Mouse (Mus musculus): Measurements from ENCODE around the gene Vmn2r25. TPM values are rescaled to one million over a fixed set of nuclear protein-coding genes. Genes with fewer than 3 reads are reported as not detected.
"Not testable (repeated sequence)": the region's sequence is repeated elsewhere in the genome, so short reads cannot be mapped to it uniquely, and the experiment has no call there.

Gene Vmn2r25
- not detected in 2 replicates for polyA plus RNA-seq (2016; fragmentation: Nextera tagmentation; extraction: Ambion mirVana)

DNA sequence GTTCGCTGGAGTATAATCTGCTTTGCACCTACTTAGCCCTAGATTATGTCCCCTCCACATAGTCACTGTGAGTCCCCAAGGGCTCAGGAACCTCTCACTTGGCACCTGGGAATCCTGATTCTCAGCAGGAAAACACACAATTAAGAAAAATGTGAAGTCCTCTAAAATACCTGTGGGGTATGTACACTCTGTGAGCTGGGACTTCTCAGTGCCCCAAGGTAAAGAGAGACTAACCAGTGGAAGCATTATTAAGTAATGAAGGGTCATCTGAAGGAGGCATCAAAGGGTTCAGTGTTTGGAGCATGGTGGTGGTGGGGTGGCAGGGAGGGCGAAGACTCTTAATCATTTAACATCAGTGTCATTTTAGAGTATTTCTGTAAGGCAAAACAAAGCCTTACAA is at the start of gene Vmn2r25:
TSS of gene Vmn2r25 (minus strand) at position 101 of the 400 bp plus-strand sequence.
- 14% methylated on average over 1 of the region's 2 CpGs for WGBS (ENCODE audit: insufficient replicate concordance)
- not testable (repeated sequence) for H3K4me3 ChIP-seq; H3K4me2 ChIP-seq; H3K9ac ChIP-seq; H3K9me3 ChIP-seq (replicated peaks); H3K4me1 ChIP-seq; H3K36me3 ChIP-seq; ATAC-seq; H3K27ac ChIP-seq; H3K27me3 ChIP-seq (replicated peaks)

DNA sequence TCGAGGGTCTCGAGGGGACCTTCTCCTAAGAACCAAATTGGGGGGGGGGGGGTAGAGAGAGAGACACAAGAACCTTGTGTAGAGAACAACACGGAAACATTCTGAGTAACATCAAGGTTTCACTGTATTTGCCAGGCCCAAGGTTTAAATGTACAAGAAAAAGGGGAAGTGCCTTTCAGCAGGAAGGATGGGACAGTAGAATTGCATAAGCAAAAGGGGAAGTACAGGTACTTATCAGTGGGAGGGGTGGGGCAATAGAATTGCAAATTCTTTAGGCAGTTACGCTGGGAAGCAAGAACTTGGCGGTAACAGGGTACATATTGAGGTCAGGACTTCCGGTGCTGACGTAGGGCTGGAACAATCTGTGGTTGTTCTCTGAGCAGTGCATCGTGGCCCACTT is 33.3 kb downstream of the Vmn2r25 start:
- no peak for ATAC-seq
- WGBS (ENCODE audit: insufficient replicate concordance): 60% methylated on average over 8 of the region's 8 CpGs
- no peak overlapping the region for H3K4me2 ChIP-seq

DNA sequence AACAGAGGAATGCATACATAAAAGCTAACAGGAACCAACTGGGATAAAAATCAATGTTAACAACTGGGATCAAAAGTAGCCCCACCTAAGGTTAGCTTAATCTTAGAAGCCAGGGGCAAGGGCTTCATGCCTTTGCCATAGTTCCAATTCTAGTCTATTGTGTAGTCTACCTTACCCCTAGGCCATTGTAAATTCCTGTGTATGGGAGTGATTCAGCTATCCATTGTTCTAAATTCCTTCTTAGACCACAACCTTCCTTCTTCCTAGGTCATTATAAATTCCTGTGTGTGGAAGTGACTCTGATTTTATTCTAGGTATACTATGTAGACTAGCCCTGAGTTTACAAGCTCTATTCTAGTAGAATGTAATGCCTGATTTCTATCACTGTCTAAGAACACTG is 43.0 kb downstream of the Vmn2r25 start:
- H3K27me3 ChIP-seq (replicated peaks); H3K9me3 ChIP-seq (replicated peaks); H3K4me2 ChIP-seq; H3K36me3 ChIP-seq; H3K4me3 ChIP-seq; H3K9ac ChIP-seq; ATAC-seq; H3K4me1 ChIP-seq; H3K27ac ChIP-seq: not testable (repeated sequence)

More for the DNA sequence above, 33.3 kb downstream of the Vmn2r25 start:
- Histone ChIP-seq H3K4me3 (no peak overlapping the region), H3K27ac (no peak overlapping the region), H3K9me3 (replicated peaks) (peaks cover 11% of the 10 kb centered on the region; the same call in 1 of the 2 replicates), H3K4me1 (no peaks in the 10 kb centered on the region), H3K27me3 (replicated peaks) (no peaks in the 10 kb centered on the region), H3K9ac (no peak overlapping the region), H3K36me3 (no peaks in the 10 kb centered on the region)

DNA sequence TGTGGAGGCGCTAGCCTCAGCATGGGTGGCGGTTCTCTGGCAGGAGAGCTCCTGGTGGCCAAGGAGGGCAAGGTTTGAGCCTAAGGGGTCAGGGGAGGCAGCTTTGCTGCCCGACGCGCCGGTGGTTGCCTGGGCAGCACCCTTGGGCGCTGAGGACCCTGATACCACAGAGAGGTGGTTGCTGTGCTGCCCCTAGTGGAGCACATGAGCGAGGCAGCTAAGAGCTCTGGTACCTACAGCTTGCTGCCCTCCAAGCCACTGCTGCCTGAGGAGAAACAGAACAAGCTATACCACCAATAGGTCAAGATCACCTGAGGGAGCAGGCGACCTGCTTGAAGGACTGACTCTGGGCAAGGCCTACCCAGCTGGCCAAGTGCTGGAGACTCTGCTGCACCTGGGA is 59.5 kb downstream of the Vmn2r25 start:
- no peak overlapping the region for H3K27ac ChIP-seq
- H3K4me3 ChIP-seq: no peak overlapping the region
- no peak for ATAC-seq
- no peak overlapping the region for H3K4me2 ChIP-seq
- no peaks in the 10 kb centered on the region for H3K27me3 ChIP-seq (replicated peaks)
- no peaks in the 10 kb centered on the region for H3K4me1 ChIP-seq
- no peaks in the 10 kb centered on the region for H3K9me3 ChIP-seq (replicated peaks)
- no peaks in the 10 kb centered on the region for H3K36me3 ChIP-seq
- no peak overlapping the region for H3K9ac ChIP-seq
- 31% methylated on average over 9 of the region's 9 CpGs for WGBS (ENCODE audit: insufficient replicate concordance)

DNA sequence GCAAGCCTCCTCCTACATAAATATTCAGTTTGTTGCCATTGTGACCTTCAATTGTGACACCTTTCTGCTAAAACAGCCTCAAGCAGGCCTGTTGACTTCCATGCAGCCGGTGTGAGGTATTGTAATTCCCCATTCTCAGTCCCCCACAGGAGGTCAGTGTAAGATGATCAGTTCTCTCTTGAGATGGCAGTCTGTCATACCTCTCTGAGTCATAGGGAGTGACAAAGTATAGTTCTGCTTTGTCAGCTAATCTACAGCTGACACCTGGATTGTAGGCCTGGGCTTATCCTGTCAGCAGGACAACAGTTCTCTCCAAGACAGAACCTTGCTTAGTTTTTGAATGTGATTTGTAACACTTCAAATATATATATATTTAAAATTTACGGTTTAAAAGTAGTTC is 68.4 kb downstream of the Vmn2r25 start:
- 53% methylated on average over 2 of the region's 2 CpGs for WGBS (ENCODE audit: insufficient replicate concordance)
- ATAC-seq: no peak

DNA sequence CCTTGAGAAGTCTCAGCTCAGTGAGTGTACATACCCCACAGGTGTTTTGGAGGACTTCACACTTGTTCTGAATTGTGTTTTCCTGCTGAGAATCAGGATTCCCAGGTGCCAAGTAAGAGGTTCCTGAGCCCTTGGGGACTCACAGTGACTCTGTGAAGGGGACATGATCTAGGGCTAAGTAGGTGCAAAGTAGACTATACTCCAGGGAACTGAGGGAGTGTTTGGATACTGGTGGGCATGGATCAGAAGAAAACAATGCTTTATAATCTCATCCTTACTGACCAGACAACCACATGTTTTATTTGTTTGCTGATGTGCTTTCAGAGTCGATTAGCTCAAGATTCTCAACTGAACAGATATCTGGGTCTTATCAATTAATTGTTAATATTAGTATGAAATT is 74.7 kb downstream of the Vmn2r25 start, which contains the start of gene Vmn2r24:
TSS of gene Vmn2r24 (plus strand) at position 301 of the 400 bp plus-strand sequence.
- H3K9me3 ChIP-seq (replicated peaks): no peaks in the 10 kb centered on the region

More for the DNA sequence above, 68.4 kb downstream of the Vmn2r25 start:
- H3K4me2 ChIP-seq: no peak overlapping the region
- H3K4me1 ChIP-seq: no peaks in the 10 kb centered on the region
- H3K9me3 ChIP-seq (replicated peaks): no peaks in the 10 kb centered on the region
- no peaks in the 10 kb centered on the region for H3K36me3 ChIP-seq
- H3K27ac ChIP-seq: no peak overlapping the region
- H3K9ac ChIP-seq: no peak overlapping the region
- H3K27me3 ChIP-seq (replicated peaks): no peaks in the 10 kb centered on the region
- no peak overlapping the region for H3K4me3 ChIP-seq

More for the DNA sequence above, 74.7 kb downstream of the Vmn2r25 start, which contains the start of gene Vmn2r24:
- Histone ChIP-seq H3K27ac (no peak within 1 kb of the TSS), H3K9ac (no peak within 1 kb of the TSS), H3K4me1 (no peaks in the 10 kb centered on the region), H3K4me3 (no peak within 1 kb of the TSS), H3K27me3 (replicated peaks) (no peaks in the 10 kb centered on the region), H3K36me3 (no peaks in the 10 kb centered on the region), H3K4me2 (no peak within 1 kb of the TSS)
- WGBS (ENCODE audit: insufficient replicate concordance): 50% methylated on average over 1 of the region's 1 CpGs
- ATAC-seq: no peak

Other genes with a start within 250 kb of the Vmn2r25 start
- gene Vmn2r22, start 202.7 kb downstream of the Vmn2r25 start, polyA plus RNA-seq (2016; fragmentation: Nextera tagmentation; extraction: Ambion mirVana): not detected in 2 replicates
- not detected in 2 replicates for gene Vmn2r23, start 150.8 kb downstream of the Vmn2r25 start, polyA plus RNA-seq (2016; fragmentation: Nextera tagmentation; extraction: Ambion mirVana)
- gene Vmn2r24, start 74.6 kb downstream of the Vmn2r25 start, polyA plus RNA-seq (2016; fragmentation: Nextera tagmentation; extraction: Ambion mirVana): not detected in 2 replicates
- not detected in 2 replicates for gene Vmn2r26, start 171.1 kb upstream of the Vmn2r25 start, polyA plus RNA-seq (2016; fragmentation: Nextera tagmentation; extraction: Ambion mirVana)